Mouse (Mus musculus) embryo, embryonic 11 days (tissue): Measurements from ENCODE around the gene 4921524J17Rik.

Experiments
- DNase-seq: peaks from one replicate; pipeline ENCODE4 v3.0.0-alpha.2; 2015

Gene 4921524J17Rik

DNA sequence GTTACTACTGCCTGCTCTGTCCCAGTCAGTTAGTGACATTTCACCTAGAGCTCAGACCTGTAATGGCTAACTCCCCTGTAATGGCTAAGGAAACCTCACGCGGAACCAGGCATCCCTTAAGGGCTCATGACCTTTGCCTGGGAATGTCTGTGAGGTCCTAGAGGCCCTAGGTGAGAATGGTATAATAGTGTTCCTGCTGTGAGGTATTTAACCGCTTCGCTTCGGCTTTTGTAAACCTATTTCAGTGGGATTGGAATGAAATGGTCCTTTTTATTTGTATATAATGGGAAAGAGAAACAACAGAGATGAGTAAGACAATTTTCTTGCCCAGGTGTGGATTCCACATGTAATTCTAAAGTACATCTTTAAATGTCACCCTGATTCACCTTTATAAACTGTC is 8.9 kb upstream of the 4921524J17Rik start:
- DNase-seq: no peak

DNA sequence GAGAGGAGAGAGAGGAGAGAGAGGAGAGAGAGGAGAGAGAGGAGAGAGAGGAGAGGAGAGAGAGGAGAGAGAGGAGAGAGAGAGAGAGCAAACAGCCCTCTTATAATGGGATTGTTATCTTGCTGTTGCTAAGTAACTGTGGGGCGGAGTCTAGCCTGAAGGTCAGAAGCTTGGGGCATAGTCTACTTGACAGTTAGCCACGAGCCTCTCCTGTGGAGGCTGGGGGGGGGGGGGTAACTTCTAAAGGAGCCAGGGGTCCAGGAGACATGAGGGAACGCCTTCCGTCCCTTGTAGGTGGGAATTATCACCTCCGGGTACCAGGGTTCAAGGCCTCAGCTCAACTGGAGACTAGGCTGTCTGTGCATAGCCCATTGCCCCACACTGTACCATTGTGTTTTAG is 3.1 kb upstream of the 4921524J17Rik start:
- peak; percentile 40 for DNase-seq

DNA sequence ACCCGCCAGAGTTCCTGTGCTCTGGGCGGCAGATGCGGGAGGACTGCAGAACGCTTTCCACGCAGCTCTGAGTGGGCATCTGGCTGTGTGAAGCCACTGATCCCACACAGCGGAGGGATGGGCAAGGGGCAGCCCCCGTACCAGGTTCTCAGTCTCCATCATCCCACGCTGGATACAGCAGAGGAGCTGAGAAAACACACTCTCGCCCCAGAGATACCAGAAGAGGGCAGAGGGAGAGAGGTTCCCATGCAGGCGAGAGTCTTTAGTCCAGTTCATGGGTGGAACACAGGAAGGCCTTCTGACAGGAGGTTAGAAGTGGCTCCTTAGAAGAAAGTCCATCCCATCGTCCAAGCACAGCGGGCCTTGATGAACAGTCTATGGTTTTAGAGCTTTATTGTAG is 2.2 kb upstream of the 4921524J17Rik start:
- DNase-seq: no peak

DNA sequence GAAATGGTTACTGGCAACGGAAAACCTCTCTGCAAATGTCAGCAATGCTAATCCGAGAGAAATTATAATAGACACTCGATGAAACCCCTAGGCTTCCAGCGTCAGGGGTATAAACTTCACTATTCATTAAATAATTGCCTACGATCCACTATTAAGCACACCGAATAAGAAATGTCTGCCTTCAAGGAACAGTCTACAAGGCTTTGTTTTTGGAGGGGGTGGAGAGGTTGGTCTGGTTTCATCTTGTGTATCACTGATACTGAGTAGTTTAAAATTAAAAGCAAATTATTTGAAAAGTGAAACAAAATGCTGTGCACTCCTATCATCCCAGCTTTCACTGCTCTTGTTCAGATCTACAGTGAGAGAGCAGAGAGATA is 372 bp upstream of the 4921524J17Rik start:
- DNase-seq: no peak

DNA sequence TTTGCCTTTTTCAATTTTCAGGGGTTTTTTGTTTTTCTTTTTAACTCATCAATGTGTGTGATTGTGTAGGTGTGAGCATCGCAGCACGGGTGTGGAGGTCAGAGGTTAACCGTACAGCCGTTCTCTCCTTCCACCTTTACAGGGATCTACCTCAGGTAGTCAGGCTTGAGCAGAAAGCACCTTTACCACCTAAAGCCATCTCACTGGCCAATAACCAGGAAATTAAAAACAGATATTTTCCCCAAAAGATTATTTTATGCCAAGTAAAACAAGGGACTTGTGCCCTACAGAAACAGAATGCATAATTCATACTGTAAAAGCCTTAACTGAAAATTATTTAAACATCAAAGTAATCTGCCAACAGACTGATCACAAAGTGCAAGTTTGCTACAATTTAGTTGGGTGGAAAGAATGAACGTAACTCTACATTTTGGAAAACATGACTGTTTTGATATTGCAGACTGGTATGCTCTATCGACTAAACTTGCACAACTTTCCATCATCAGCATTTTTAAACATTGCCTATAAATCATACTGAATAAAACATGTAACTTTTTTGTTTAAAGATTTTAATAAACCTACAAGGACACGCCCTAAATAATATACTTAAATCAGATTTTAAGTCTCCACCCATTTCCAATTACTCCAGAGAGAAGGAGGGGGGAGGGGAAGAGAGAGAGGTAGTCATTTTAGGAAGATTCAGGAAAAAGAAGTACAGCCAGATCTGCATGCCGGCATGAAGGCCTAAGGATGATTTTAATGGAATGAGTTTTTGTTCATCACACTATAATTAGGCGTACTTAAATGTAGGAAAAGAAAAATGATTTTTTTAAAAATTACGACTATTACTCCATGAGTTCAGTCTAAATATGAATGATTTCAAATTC is 1.1 kb downstream of the 4921524J17Rik start:
- DNase-seq: peak; percentile 64

DNA sequence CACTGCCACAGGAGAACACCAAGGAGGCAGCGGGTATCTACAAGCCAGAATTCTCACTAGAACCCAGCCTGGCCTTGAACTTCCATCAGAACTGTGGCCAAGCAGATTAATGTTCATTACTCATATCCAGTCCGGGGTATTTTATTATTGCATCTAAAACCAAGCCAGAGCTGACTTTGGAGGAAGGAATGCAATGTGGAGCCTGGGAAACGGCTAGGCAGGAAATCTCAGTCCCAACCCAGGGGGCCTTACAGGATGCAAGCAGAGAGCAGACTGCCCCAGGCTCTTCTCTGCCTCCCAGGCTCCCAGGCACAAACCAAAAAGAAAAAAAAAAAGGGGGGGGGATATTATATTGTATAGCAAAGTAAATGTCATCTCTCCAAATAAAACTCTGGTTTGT is 1.8 kb downstream of the 4921524J17Rik start:
- peak; percentile 51 for DNase-seq

DNA sequence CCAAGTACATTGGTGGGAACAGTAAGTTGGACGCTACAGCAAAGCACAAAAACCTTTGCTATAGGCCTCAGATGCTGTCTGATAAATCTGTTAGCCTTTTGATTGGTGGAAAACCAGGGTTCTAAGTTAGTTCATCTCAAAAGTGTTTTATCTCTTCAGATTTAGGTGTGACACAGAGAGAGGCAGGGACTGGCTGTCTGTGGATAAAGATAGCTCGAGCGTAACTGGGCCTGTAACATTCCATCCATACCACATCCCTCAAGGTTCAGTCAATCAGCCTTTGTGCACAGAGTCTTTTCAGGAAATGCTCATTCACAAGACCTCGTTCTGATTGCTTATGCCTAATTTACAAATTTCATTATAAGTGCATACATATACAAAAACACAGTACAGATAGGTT is 3.4 kb downstream of the 4921524J17Rik start:
- DNase-seq: peak; percentile 39

DNA sequence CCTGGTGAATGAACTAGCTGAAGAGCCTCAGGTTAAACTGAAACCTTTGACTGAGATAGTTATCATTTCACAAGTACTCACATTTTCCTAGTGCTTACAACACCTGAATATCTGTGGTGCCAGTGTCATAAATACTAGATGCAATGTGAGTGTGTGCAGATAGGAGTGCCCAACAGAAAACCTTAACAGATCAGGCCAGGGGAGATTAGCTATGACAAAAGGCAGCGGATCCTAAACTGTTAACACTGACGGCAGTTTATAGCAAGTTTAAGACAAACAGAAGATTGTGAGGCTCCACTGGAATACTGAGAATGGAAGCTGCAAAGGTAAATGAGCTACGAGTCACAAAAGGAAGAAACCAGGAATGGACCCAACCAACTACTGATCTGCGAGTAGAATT is 5.6 kb downstream of the 4921524J17Rik start:
- DNase-seq: no peak

DNA sequence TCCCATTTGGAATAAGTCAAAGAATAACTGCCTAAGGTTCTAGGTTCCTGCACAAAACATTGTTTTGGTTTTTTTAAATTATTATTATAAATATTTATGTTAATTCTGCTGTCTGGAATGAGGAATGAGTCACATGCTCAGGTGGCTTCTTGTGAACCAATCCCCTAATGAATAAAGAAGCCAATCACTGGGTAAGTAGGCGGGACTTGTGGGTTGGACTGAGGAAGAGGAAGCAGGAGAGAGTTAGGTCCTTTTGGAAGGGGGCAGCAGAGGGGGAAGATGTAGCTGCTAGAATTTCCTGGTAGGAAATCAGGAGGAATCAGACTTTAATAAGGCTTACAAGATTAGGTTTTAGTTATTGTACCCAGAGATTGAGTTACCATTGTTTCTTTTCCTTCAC is 11.3 kb downstream of the 4921524J17Rik start:
- no peak for DNase-seq

DNA sequence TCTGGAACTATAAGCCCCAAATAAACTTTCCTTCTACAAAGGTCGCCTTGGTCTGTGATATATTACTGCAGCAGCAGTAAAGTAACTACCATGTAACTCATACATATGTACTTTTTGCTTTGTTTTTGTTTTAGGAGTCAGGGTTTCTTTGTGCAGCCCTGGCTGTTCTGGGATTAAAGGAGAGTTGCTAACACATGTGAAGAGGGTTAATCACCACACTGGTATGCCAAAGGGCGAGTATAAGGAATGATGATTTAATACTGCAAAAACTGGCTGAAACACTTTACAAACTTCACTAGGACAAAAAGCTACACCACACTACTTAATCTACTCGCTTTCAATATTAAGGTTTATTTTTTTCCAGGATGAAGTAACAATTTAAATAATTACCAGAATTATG is 24.1 kb downstream of the 4921524J17Rik start:
- no peak for DNase-seq

DNA sequence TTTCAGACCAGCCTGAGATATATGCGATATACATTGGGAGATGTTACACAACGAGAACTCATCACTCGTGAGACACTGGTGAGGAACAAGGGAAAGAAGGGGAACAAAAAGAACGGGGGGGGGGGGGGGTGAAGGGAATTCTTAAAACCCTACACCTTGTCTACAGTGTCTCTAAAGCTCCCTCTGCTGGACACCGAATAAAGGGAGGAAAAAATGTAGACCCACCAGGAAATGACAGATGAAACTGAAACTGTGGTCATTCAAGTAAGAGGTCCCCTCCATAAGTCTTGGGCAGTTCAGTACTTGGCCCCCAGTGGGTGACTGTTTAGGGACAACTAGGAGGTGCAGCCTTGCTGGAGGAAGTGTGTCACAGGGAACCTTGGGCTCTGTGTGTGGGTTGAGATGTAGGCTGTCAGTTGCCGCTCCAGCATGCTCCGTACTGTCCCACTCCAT is 24.6 kb downstream of the 4921524J17Rik start:
- DNase-seq: peak; percentile 50

DNA sequence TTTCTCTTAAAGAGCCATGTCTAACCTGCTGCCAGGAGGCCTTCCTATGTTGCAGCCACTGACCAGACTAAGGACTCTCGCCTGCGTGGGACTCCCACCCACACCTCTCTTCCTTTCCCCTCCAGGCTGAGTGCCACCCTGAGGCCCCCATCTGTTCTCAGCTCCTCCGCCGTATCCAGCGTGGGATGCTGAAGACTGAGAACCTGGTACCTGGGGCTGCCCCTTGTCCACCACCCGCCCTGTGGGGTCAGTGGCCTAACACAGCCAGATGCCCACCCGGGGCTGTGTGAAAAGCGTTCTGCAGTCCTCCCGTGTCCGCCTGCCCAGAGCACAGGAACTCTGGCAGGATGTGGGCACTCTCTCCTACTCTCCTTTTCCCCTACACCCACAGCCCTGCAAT is 26.7 kb downstream of the 4921524J17Rik start:
- no peak for DNase-seq

DNA sequence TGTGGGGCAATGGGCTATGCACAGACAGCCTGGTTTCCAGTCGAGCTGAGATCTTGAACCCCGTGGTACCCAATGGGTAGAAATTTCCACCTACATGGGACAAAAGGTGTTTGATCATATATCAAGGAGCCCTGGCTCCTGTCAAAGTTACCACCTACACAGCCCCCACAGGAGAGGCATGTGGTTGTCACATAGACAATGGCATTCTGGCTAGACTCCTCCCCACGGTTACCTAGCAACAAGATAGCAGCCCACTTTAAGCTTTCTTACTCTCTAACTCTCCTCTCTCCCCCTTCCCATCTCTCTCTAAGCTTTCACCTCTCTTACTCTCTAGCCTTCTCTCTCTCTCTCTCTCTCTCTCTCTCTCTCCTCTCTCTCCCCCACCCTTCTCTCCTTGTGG is 27.2 kb downstream of the 4921524J17Rik start:
- peak; percentile 31 for DNase-seq

DNA sequence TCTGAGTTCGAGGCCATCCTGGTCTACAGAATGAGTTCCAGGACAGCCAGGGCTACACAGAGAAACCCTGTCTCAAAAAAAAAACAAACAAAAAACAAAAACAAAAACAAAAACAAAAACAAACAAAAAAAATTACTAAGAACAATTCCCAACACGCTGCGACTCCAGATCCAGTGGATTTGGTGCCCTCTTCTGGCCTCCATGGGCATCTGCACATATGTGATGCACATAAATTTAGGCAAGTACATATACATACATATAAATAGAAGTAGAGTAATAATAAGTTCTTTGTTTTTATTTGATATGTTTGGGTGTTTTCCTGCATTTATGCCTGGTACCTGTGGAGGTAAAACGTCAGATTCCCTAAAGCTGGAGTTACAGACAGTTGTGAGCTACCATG is 34.1 kb downstream of the 4921524J17Rik start:
- DNase-seq: no peak

DNA sequence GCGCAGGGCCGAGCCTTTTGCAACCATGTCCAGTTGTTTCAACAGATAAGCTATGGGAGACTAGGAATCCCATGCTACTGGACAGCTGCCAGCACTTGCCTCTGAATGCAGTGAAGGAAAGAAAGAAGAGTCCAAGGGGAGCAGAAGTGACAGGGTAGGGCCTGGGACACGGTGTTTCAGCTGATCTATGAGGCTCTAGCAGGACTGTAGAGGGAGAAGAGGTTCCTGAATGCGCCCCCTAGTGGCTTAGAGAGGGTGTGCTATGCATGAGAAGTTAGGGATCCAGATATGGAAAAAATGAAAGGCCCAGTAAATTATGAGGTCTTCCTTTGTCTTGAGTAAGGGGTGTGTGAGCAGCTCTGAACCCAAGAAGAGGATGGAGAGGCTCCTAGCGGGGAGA is 35.1 kb downstream of the 4921524J17Rik start:
- DNase-seq: peak; percentile 64

DNA sequence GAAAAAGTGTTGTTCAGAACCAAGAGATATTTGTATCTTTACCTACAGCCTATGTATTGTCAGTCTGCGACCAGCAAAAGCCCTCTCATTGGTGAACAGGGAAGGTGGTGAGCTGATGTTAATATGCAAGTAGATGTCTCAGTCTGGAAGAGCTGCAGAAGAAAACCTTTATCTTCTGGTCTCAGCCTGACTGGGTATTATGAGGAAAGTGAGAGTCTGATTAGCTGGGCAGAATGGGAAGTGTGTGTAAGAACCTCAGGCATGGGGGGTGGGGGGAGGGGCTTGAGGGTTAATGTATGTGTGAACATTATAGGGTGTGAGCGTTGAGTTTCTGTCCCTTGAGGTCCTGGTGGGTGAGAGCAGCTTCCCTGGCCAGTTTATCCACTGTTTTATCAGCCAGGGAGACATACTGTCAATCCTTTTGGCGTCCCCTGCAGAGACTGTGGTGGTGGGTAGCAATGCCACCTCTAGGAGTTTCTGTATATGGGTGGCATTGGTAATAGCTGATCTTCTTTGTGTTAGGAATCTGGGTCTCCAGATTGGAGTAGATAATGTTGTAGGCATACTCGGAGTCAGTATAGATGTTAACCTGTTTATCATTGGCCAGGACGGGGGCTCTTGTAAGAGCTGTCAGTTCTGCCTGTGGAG is 36.1 kb downstream of the 4921524J17Rik start:
- no peak for DNase-seq

DNA sequence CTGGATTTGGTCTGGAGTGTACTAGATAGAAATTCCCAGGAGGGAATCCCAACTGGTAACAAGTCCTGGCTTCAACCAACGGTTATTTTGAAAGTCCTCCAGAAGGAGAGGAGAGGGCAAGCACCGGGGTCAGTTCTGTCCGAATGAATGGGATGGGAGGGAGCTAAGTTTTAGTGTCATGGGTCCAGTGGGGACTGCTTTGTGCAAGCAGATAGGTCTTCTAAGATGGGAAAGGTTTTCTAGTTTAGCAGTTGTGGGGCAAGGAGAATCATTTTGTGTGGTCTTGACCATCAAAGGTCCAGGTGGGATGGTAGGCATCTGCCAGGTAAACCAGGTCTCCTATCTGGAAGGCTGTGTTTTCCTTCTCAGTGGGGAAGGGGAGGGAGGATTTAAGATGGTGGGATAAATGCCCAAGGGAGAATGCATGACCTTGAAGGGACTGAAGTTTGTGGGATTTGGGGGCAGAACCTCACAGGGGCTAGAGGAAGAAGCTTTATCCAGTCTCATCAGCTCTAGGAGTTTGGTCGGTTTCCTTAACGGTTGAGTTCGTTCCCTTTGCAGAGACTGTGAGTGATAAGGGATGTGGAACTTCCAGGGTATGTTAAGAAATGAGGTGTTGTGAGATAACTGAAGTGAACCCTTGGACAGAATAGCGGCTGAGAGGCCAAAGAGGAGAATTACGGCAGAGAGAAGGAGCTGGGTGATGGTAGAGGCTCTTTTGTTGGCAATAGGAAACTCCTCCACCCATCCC is 36.8 kb downstream of the 4921524J17Rik start:
- DNase-seq: no peak

DNA sequence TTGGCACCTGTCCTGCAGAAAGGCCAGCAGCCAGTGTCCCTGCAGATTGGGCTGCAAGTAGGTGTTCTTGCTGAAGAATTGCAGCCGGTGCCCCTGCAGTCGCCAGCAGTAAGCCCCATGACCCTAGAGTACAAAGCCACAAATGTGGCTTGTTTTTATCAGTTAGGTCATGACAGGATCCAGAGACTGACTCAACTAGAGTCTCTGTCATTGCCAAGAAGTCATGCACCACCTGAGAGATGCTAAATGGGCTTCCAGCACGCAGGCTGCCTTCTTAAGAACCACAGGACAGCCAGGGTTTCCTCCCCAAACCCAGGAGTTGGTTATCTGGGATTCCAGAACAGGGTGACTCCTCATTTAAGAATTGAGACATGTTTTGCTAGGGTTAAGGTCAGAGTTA is 37.6 kb downstream of the 4921524J17Rik start:
- DNase-seq: no peak

DNA sequence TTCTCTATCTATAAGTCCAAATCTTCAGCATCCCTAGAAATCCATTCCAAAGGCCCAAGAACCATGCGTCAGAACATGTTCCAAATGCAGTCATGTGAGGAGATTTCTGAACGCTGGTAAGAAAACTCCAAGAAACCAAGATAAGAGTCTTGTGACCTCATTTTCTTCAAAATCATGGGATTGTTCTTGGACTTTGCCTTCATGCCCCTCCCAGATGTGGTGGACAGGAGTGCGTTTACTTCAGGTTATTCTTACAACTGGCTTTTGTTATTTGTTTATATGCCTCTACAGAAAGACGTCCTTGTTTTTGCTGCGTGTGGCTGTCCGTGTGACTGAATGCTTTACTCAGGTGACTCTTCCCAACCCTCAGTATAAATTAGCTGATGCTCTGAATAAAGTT is 39.4 kb downstream of the 4921524J17Rik start:
- DNase-seq: no peak

DNA sequence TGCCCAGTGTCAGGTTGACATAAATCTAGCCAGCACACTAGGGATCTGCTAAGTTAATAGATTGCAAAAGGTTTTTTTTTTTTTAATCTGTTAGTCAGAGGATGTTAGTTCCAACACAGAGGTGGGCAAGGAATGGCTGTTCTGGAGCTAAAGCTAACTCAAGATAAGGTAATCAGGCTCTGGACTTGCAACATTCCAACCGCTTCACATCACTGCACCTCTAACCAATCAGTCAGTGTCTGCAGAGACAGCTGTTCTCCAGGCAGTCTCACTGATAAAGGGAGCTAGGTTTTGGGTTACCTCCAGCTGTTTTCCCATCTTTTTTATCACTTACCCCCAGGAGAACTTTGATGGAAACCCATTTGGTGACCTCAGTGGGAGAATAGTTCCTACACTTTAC is 41.2 kb downstream of the 4921524J17Rik start:
- DNase-seq: no peak

DNA sequence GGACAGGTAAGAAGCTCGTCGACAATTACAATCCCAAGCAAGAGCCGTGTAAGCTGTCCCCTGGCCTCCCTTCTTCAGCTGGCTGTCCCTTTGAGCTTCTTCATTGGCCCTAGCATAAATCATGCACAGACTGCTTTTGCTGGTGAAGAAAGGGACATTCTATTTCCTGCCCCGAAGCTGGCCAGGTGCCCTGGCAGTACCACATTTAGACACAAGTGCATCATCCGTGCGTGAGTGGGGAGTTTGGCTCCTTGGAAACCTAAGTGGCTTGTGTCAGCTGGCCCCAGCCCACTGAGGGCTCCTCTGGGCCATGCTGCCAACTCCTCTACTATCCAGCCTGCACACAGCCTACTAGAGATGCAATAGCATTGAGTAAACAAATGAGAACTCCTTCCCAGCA is 46.4 kb downstream of the 4921524J17Rik start, which contains the start of gene Mylk3:
TSS of gene Mylk3 (minus strand) at position 141 of the 400 bp plus-strand sequence.
- no peak for DNase-seq

DNA sequence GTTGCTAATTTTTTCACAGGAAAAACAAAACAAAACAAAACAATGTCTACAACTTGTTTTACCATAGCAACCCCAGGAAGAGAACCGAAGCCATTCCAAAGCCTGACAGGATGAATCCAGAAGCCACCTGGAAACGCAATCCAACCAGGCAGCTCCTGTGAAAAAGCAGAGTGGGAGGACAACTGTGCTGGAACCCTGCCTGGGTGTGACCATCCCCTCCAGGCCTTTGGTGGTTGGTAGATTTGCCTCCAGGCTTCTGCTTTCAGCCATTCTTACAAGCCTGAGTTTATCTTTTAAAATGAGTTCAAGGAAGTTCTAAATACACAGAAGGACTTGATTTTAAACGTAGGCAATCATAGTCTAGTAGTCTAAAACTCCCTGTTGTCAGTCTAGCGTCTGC is 50.7 kb downstream of the 4921524J17Rik start:
- DNase-seq: no peak

DNA sequence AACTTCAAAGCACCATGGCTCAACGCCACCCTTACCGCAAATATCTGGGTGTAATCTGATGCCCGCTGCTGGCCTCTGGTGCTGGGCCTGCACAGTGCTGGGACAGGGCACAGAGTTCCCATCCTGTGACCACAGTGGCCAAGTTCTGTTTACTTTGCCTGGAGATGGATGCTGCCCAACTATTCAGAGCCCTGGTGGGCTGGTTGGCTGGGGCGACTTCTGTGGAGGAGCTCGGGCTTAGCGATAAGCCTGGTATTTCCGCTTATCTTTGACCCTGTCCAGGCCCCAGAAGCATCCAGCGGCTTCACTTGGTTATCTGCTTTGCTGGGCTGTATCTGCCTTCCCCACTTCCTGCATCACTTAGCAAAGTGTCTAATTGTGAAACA is 51.8 kb downstream of the 4921524J17Rik start:
- DNase-seq: no peak
